In the genomic region with DNA sequence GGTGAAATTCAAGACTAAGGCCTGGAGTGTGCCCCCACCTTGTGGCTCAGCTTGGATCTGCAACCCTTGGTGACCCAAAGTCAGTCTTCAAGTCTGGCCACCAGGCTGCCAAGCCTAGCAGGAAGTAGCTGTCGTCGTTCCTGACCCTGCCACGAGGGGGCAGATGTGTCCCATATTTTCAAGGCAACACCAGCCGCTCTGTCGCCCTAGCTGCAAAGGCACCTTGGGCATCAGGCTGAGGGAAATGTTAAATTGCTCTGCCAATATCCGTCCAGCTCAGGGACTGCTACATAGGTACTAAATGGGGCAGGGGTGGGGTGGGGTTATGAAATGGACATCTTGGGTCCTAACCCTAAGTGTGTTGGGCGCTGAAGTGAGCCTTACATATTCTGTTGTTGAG, we compare ENCODE assay signal across 8 mouse cellular contexts. TPM values are rescaled to one million over a fixed set of nuclear protein-coding genes. Genes with fewer than 3 reads are reported as not detected.
A peak's percentile ranks its signal among the peaks of the same experiment; 100 is the strongest.
DNase-seq lines count a peak whose midpoint lies in the region; ATAC-seq lines count a peak whose summit lies in the region.
"Had no signal": no experiment of that assay in that cellular context is flagged by ENCODE, and none has a peak within 500 bp of the region (broad histone marks: within the 10 kb centered on the region; RNA-seq: fewer than 3 reads in every experiment).

No protein-coding gene starts in this region.

- peaks cover 11% of the 10 kb centered on the region; the same call in 1 of the 2 replicates for H3K4me1 ChIP-seq in midbrain, embryonic 12.5 days

- no peaks in the 10 kb centered on the region for H3K9me3 ChIP-seq in midbrain, embryonic 12.5 days
- H3K9me3 ChIP-seq: megakaryocyte, embryonic 14.5 days had no signal

- ATAC-seq in midbrain, embryonic 12.5 days (ENCODE audit: low FRiP score, low read depth): peak; percentile 65

- 15% methylated on average over 7 of the region's 7 CpGs for WGBS in midbrain, embryonic 12.5 days

- H3K36me3 ChIP-seq in midbrain, embryonic 12.5 days: no peaks in the 10 kb centered on the region
- H3K36me3 ChIP-seq in splenic B cell, adult 2 months (ENCODE audit: control insufficient read depth, insufficient read depth, low read length, poor library complexity, severe bottlenecking): no peaks in the 10 kb centered on the region

- no peak overlapping the region for H3K4me3 ChIP-seq in midbrain, embryonic 12.5 days
- H3K4me3 ChIP-seq: megakaryocyte, embryonic 14.5 days had no signal

- no peak overlapping the region for H3K9ac ChIP-seq in midbrain, embryonic 12.5 days (replicated peaks)

- H3K27ac ChIP-seq in midbrain, embryonic 12.5 days (replicated peaks): no peak overlapping the region

- peak; percentile 75 for DNase-seq in adipocyte (ENCODE audit: low spot score)
- peak; percentile 98 for DNase-seq in cerebellum, adult 9-10 months
- peak; percentile 79 to 85 for DNase-seq in frontal cortex, postnatal 14 days (ENCODE audit: low spot score in 2 of 2)
- peak; percentile 66 for DNase-seq in induced T-regulatory cell, adult 2 months (ENCODE audit: low read depth)
- peak; percentile 70 to 90 for DNase-seq in left cerebral cortex, adult 8-10 months (ENCODE audit: low spot score in 2 of 2)
- DNase-seq in splenic B cell, adult 2 months (ENCODE audit: low read depth, low spot score): peak; percentile 41

- H3K27me3 ChIP-seq in midbrain, embryonic 12.5 days: no peaks in the 10 kb centered on the region; the same call in 1 of the 2 replicates
- no peaks in the 10 kb centered on the region for H3K27me3 ChIP-seq in splenic B cell, adult 2 months (ENCODE audit: control insufficient read depth, insufficient read depth, low read length, poor library complexity, severe bottlenecking)

- H3K4me2 ChIP-seq in midbrain, embryonic 12.5 days (replicated peaks): no peak overlapping the region

RNA-seq across cellular contexts. Expression of a gene that starts 28.7 kb away (rescaled TPM):
- 1 to 10 TPM; 9.0 to 10.0 (median 9.2) TPM for total RNA-seq in left cerebral cortex, adult 8-10 months (2022)
- polyA plus RNA-seq in midbrain, embryonic 12.5 days (2016; fragmentation: Nextera tagmentation; extraction: Ambion mirVana): 2.4 and 5.7 TPM in 2 replicates

Comparison
In these comparisons a context has a peak if more than half of its experiments do, and no peak if none do; other contexts are left out.
1. DNase-seq: peak in every context shown above with its lines; median percentile 98 in cerebellum, adult 9-10 months; 82 in frontal cortex, postnatal 14 days; 80 in left cerebral cortex, adult 8-10 months; 75 in adipocyte; 66 in induced T-regulatory cell, adult 2 months; 41 in splenic B cell, adult 2 months.